Mouse (Mus musculus): ENCODE data around the gene Mettl24. TPM values are rescaled to one million over a fixed set of nuclear protein-coding genes. Genes with fewer than 3 reads are reported as not detected.
"Not testable (repeated sequence)": the region's sequence is repeated elsewhere in the genome, so short reads cannot be mapped to it uniquely, and the experiment has no call there.

Mettl24 gene
- polyA plus RNA-seq, 1 experiment from 2014 or later: 0.59 TPM

DNA sequence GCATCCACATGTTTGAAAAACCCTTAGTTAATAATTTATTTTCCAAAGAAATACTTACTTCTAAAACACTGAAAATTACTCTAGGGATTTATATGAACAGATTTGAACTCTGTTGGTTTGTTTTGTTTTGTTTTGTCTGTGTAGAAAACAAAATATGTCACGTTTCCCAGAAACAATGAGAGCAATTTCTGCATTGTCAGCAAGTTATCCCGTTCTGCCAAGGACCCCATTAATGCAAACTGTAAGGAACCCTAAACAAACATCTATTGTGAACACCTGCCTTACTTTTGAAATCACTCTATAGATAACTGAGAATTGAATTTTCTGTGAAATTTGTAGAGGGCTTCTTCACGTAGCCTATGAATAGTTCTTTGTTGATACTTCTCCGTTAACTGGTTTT is 95.4 kb downstream of the Mettl24 start:
- Histone ChIP-seq H3K36me3 (no peaks in the 10 kb centered on the region), H3K4me2 (replicated peaks) (no peak overlapping the region), H3K4me3 (no peak overlapping the region), H3K27ac (no peak overlapping the region), H3K9me3 (replicated peaks) (no peaks in the 10 kb centered on the region), H3K9ac (no peak overlapping the region), H3K4me1 (no peaks in the 10 kb centered on the region), H3K27me3 (no peaks in the 10 kb centered on the region)
- 77% methylated on average over 4 of the region's 4 CpGs for WGBS
- ATAC-seq (ENCODE audit: low FRiP score): no peak

DNA sequence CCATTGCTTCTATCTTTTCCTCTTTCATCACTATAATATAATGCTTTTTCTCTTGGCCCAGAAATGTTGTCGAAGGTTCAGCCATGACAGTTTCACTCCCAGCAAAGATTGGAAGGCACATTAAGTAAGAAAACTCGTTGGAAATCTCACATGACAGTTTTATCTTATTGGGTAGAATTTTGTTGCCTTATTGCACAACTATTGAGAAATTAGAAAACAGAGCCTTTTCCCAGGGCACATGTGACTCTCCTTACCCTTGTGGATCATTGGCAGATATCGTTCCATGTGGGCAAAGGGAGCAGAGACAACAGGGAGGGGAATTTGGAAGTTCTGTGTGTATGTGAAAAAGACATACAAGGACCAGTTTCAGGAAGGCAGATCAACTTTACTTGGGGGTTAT is 107.3 kb downstream of the Mettl24 start:
- 0 out of 2 replicates have a peak, but pooled peaks cover 4% of the 10 kb centered on the region for H3K9me3 ChIP-seq (replicated peaks)
- H3K4me1 ChIP-seq: no peaks in the 10 kb centered on the region
- H3K4me2 ChIP-seq (replicated peaks): no peak overlapping the region
- H3K36me3 ChIP-seq: no peaks in the 10 kb centered on the region
- H3K27ac ChIP-seq: no peak overlapping the region
- H3K4me3 ChIP-seq: no peak overlapping the region
- no peak overlapping the region for H3K9ac ChIP-seq
- ATAC-seq (ENCODE audit: low FRiP score): no peak
- no peaks in the 10 kb centered on the region for H3K27me3 ChIP-seq
- WGBS: 83% methylated on average over 3 of the region's 3 CpGs

DNA sequence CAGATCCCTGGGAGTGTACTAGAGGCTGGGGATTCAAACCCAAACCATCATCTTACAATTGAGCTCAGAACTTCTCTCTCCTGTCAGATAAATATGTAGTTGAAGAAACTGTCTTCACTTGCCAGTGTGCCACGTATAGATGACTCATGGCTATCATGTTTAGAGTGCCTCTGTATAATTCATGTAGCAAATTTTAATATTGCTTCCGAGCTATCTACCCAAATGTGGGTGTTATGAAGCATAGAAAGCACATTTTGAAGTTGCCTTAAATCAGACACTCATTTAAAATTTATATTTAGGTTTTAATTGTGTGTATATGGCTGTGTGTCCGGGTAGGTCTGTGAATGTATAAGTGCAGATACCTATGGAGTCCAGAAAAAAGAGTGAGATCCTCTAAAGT is 109.0 kb downstream of the Mettl24 start:
- ATAC-seq (ENCODE audit: low FRiP score): no peak
- no peaks in the 10 kb centered on the region for H3K4me1 ChIP-seq
- H3K36me3 ChIP-seq: no peaks in the 10 kb centered on the region
- WGBS: 82% methylated on average over 3 of the region's 3 CpGs
- H3K27ac ChIP-seq: no peak overlapping the region
- no peak overlapping the region for H3K4me3 ChIP-seq
- H3K27me3 ChIP-seq: no peaks in the 10 kb centered on the region
- 0 out of 2 replicates have a peak, but pooled peaks cover 1% of the 10 kb centered on the region for H3K9me3 ChIP-seq (replicated peaks)
- H3K4me2 ChIP-seq (replicated peaks): no peak overlapping the region
- H3K9ac ChIP-seq: no peak overlapping the region

- H3K9ac ChIP-seq: no peak overlapping the region
- ATAC-seq (ENCODE audit: low FRiP score): no peak
- no peaks in the 10 kb centered on the region for H3K27me3 ChIP-seq
- no peaks in the 10 kb centered on the region for H3K4me1 ChIP-seq
- no peaks in the 10 kb centered on the region for H3K9me3 ChIP-seq (replicated peaks)
- no peaks in the 10 kb centered on the region for H3K36me3 ChIP-seq
- 95% methylated on average over 1 of the region's 1 CpGs for WGBS
- no peak overlapping the region for H3K4me2 ChIP-seq (replicated peaks)
- H3K27ac ChIP-seq: no peak overlapping the region
- H3K4me3 ChIP-seq: no peak overlapping the region
These were observed 122.1 kb downstream of the Mettl24 start for GRCm38 (mm10) chr10:40805221-40805620.

DNA sequence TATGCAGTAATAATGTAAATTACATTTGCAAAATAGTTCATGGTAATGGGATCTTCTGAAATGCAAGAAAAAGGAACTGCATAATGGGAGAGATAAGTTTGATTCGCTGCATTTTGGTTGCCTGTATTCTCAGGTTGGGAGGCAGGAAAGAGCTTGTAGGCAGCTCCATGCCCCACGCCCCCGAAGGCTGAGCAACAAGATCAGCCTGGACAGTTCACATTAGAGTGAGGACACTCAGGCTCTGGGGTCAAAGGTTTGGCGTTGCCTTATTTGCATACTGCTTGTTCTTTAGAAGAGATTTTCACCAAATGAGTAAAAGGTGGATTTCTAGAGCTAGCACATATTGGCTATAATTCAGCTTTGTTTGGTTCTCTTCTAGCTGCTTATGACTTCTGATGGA is 123.1 kb downstream of the Mettl24 start:
- no peaks in the 10 kb centered on the region for H3K9me3 ChIP-seq (replicated peaks)
- no peak for ATAC-seq (ENCODE audit: low FRiP score)
- no peak overlapping the region for H3K4me3 ChIP-seq
- no peak overlapping the region for H3K9ac ChIP-seq
- no peaks in the 10 kb centered on the region for H3K27me3 ChIP-seq
- H3K4me2 ChIP-seq (replicated peaks): no peak overlapping the region
- H3K4me1 ChIP-seq: no peaks in the 10 kb centered on the region
- H3K27ac ChIP-seq: no peak overlapping the region
- no peaks in the 10 kb centered on the region for H3K36me3 ChIP-seq
- WGBS: 88% methylated on average over 4 of the region's 4 CpGs

- H3K36me3 ChIP-seq; H3K27ac ChIP-seq; H3K4me1 ChIP-seq; H3K9me3 ChIP-seq (replicated peaks); H3K9ac ChIP-seq; H3K4me2 ChIP-seq (replicated peaks); ATAC-seq (ENCODE audit: low FRiP score); H3K27me3 ChIP-seq; H3K4me3 ChIP-seq: not testable (repeated sequence)
- WGBS: 19% methylated on average over 5 of the region's 5 CpGs
These were observed 126.4 kb downstream of the Mettl24 start for GRCm38 (mm10) chr10:40809411-40809910.

- WGBS: 68% methylated on average over 4 of the region's 4 CpGs
- no peak for ATAC-seq (ENCODE audit: low FRiP score)
These were observed 130.5 kb downstream of the Mettl24 start for GRCm38 (mm10) chr10:40813627-40814026.

DNA sequence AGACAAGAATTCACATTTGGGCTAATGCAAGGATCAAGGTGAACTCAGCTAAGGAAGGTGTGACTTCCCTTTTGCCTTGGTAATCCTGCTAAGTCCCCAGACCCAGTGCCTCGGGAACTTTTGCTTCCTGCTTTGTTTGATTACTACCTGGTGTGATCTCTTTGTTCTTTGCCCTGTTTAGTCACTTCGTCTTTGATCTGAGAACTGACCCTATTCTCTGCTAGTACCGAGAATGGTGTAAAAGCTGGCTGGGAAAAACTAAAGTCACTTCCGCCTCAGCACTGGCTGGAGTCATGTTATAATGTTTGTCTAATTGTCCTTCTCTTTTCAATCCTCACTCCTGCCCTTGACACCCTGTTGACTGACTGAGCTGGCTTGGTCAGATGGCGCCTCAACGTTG is 133.4 kb downstream of the Mettl24 start:
- no peak overlapping the region for H3K9ac ChIP-seq

More at GRCm38 (mm10) chr10:40813627-40814026, 130.5 kb downstream of the Mettl24 start:
- no peaks in the 10 kb centered on the region for H3K36me3 ChIP-seq
- H3K27me3 ChIP-seq: no peaks in the 10 kb centered on the region
- H3K4me1 ChIP-seq: no peaks in the 10 kb centered on the region
- H3K4me3 ChIP-seq: no peak overlapping the region
- H3K9ac ChIP-seq: no peak overlapping the region
- no peak overlapping the region for H3K4me2 ChIP-seq (replicated peaks)
- no peaks in the 10 kb centered on the region for H3K9me3 ChIP-seq (replicated peaks)
- H3K27ac ChIP-seq: no peak overlapping the region; the same call in 1 of the 2 replicates

GRCm38 (mm10) chr10:40825952-40826351 is 142.9 kb downstream of the Mettl24 start:
- H3K9me3 ChIP-seq (replicated peaks): no peaks in the 10 kb centered on the region
- no peaks in the 10 kb centered on the region for H3K27me3 ChIP-seq
- H3K4me2 ChIP-seq (replicated peaks): no peak overlapping the region
- no peak overlapping the region for H3K27ac ChIP-seq
- no peak overlapping the region for H3K9ac ChIP-seq
- peaks cover 13% of the 10 kb centered on the region; the same call in 1 of the 2 replicates for H3K36me3 ChIP-seq
- no peaks in the 10 kb centered on the region for H3K4me1 ChIP-seq
- ATAC-seq (ENCODE audit: low FRiP score): no peak
- no peak overlapping the region for H3K4me3 ChIP-seq
- 78% methylated on average over 6 of the region's 6 CpGs for WGBS

More for the DNA sequence above, 133.4 kb downstream of the Mettl24 start:
- H3K27ac ChIP-seq: no peak overlapping the region
- H3K4me1 ChIP-seq: no peaks in the 10 kb centered on the region
- 59% methylated on average over 6 of the region's 6 CpGs for WGBS
- no peaks in the 10 kb centered on the region for H3K9me3 ChIP-seq (replicated peaks)
- no peaks in the 10 kb centered on the region for H3K27me3 ChIP-seq
- H3K4me3 ChIP-seq: no peak overlapping the region
- no peak for ATAC-seq (ENCODE audit: low FRiP score)
- H3K36me3 ChIP-seq: no peaks in the 10 kb centered on the region
- no peak overlapping the region for H3K4me2 ChIP-seq (replicated peaks)

DNA sequence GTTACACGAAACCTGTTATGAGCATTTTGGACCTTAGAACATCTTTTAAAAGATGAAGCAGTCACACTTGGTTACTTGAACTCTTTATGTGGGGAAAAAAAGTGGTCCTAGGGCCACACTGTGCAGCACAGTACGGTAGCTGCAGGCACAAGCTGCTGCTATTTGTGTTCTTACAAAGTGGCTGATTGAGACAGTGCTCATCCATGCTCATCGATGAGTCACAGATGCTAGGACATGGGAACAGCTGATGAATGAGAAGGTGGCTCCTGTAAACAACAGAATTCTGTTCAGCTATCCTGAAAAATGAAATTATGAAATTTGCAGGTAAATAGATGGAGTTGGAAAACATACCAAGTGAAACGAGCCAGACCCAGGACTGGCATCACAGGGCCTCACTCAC is 144.6 kb downstream of the Mettl24 start:
- no peaks in the 10 kb centered on the region for H3K27me3 ChIP-seq
- H3K36me3 ChIP-seq: peaks cover 21% of the 10 kb centered on the region
- no peak overlapping the region for H3K4me3 ChIP-seq
- no peaks in the 10 kb centered on the region for H3K4me1 ChIP-seq
- no peak overlapping the region for H3K4me2 ChIP-seq (replicated peaks)
- 86% methylated on average over 4 of the region's 4 CpGs for WGBS
- ATAC-seq (ENCODE audit: low FRiP score): no peak
- H3K27ac ChIP-seq: no peak overlapping the region
- no peaks in the 10 kb centered on the region for H3K9me3 ChIP-seq (replicated peaks)
- H3K9ac ChIP-seq: no peak overlapping the region

DNA sequence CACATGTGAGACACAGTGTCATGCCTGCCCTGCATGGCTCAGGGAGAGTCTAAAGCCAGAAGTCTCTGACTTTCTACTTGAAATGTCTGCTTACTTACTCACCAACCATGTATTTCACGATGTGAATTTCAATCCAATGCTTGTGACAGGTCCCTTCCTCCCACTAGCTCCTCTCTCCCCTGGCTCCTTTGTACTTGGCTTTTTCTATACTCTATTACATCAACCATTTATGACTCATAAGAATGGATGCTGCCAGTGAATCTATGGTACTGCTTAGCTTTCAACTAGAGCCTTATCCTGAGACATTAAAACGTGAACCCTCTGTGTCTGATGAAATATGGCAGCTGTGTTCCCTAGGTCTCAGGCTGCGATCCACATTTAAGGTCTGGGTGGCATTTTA is 147.2 kb downstream of the Mettl24 start:
- no peak for ATAC-seq (ENCODE audit: low FRiP score)
- peaks cover 43% of the 10 kb centered on the region for H3K36me3 ChIP-seq
- no peaks in the 10 kb centered on the region for H3K9me3 ChIP-seq (replicated peaks)
- no peak overlapping the region for H3K4me3 ChIP-seq
- H3K4me2 ChIP-seq (replicated peaks): no peak overlapping the region
- H3K9ac ChIP-seq: no peak overlapping the region
- H3K27ac ChIP-seq: no peak overlapping the region
- no peaks in the 10 kb centered on the region for H3K27me3 ChIP-seq
- no peaks in the 10 kb centered on the region for H3K4me1 ChIP-seq
- WGBS: 97% methylated on average over 3 of the region's 3 CpGs

DNA sequence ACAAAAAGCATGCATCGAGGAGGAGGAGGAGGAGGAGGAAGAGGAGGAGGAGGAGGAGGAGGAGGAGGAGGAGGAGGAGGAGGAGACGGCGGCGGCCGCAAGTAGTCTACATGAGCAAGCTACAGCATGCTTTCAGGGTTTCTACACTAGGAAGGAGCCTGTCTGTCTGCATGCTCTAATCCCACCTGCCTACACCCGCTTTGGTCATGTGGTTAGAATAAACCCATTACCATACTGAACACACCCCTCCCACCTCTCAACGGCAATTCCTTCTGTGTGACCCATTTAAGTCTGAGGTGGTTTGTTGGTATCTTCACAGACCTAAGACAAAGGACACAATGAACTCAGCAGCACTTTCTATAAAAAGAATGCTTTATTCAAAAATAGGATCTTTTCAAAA is 148.2 kb downstream of the Mettl24 start:
- Histone ChIP-seq H3K4me2 (replicated peaks) (no peak overlapping the region), H3K4me1 (no peaks in the 10 kb centered on the region), H3K27ac (no peak overlapping the region), H3K9me3 (replicated peaks) (no peaks in the 10 kb centered on the region), H3K4me3 (no peak overlapping the region), H3K27me3 (no peaks in the 10 kb centered on the region), H3K36me3 (peaks cover 46% of the 10 kb centered on the region), H3K9ac (no peak overlapping the region)
- WGBS: 94% methylated on average over 6 of the region's 7 CpGs
- no peak for ATAC-seq (ENCODE audit: low FRiP score)

DNA sequence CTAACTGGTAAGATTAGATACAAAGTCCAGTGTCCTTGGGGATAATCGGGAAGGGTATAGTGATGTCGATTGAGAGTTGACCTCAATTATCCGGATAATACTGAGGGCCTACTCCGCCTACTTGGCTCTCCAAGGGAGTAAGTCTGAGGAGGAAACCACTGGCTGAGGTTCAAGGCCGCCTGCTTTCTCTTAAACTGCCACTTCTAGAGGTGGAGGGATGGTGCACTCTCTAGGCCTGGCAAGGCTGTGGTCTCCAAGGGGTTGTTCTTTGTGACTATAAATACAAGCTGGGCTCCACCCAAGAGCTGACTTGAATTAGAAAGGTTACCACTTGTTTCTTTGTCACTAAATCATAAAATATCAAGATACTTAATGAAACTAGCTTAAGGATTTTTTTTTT is 157.0 kb downstream of the Mettl24 start:
- H3K36me3 ChIP-seq: peaks cover 44% of the 10 kb centered on the region
- 92% methylated on average over 5 of the region's 5 CpGs for WGBS
- ATAC-seq (ENCODE audit: low FRiP score): no peak

More for the DNA sequence above, 157.0 kb downstream of the Mettl24 start:
- no peak overlapping the region for H3K9ac ChIP-seq
- H3K4me1 ChIP-seq: no peaks in the 10 kb centered on the region
- no peaks in the 10 kb centered on the region for H3K27me3 ChIP-seq
- no peaks in the 10 kb centered on the region for H3K9me3 ChIP-seq (replicated peaks)
- H3K4me3 ChIP-seq: no peak overlapping the region
- H3K4me2 ChIP-seq (replicated peaks): no peak overlapping the region
- no peak overlapping the region for H3K27ac ChIP-seq
